Mouse (Mus musculus) MEL (cell line): ENCODE data around the gene RPS10-NUDT3. TPM values are rescaled to one million over a fixed set of nuclear protein-coding genes. Genes with fewer than 3 reads are reported as not detected.

Source experiments
- DNase-seq: peaks from one replicate; pipeline ENCODE4 v3.0.0; 2011; ENCODE audit warnings: low read depth, low spot score
- H3K27ac ChIP-seq: 2 replicates; pipeline ENCODE4 v1.5.1; 2012; ENCODE audit warnings: low read depth, mild to moderate bottlenecking, control low read depth, low read length, moderate library complexity; ENCODE audit not compliant: control insufficient read depth
- H3K27me3 ChIP-seq, 2 experiments: fragments of 150-350 bp in 1 of 2; sonication (generic) in 1 of 2; 2 replicates each; pipeline ENCODE4 v1.6.1; 2012; ENCODE audit warnings: low read length in 2 of 2, mild to moderate bottlenecking in 2 of 2, improper control_type of control experiment in 1 of 2, moderate library complexity in 1 of 2; ENCODE audit not compliant: insufficient read depth in 2 of 2, control insufficient read depth in 1 of 2
- H3K36me3 ChIP-seq, 2 experiments: 2 replicates each; pipeline ENCODE4 v1.6.1; 2012 to 2014; ENCODE audit warnings: low read length in 2 of 2, improper control_type of control experiment in 1 of 2, inconsistent platforms in 1 of 2, mild to moderate bottlenecking in 1 of 2; ENCODE audit not compliant: insufficient read depth in 2 of 2, control insufficient read depth in 1 of 2
- H3K4me1 ChIP-seq, 2 experiments: fragments of 150-350 bp in 1 of 2; sonication (generic) in 1 of 2; 2 replicates each; pipeline ENCODE4 v1.6.1; 2012; ENCODE audit warnings: low read length in 2 of 2, improper control_type of control experiment in 1 of 2, mild to moderate bottlenecking in 1 of 2; ENCODE audit not compliant: insufficient read depth in 2 of 2, control insufficient read depth in 1 of 2
- H3K4me3 ChIP-seq, 2 experiments: fragments of 150-350 bp in 1 of 2; sonication (generic) in 1 of 2; 2 replicates each; pipeline ENCODE4 v1.5.1; 2012; ENCODE audit warnings: low read depth in 2 of 2, low read length in 2 of 2, mild to moderate bottlenecking in 2 of 2, moderate library complexity in 2 of 2, control low read depth in 1 of 2, improper control_type of control experiment in 1 of 2; ENCODE audit not compliant: control insufficient read depth in 1 of 2, insufficient read depth in 1 of 2
- H3K79me2 ChIP-seq: 2 replicates; pipeline ENCODE4 v1.6.1; 2012; ENCODE audit warnings: mild to moderate bottlenecking, low read length, moderate library complexity; ENCODE audit not compliant: control insufficient read depth, poor library complexity, insufficient read depth
- H3K9ac ChIP-seq: 2 replicates; pipeline ENCODE4 v1.6.1; 2012; ENCODE audit warnings: low read depth, mild to moderate bottlenecking, control low read depth, low read length, moderate library complexity; ENCODE audit not compliant: control insufficient read depth, poor library complexity, severe bottlenecking
- H3K9me3 ChIP-seq: fragments of 150-350 bp; sonication (generic); replicated peaks from 2 replicates; pipeline ENCODE4 v1.6.1; 2012; ENCODE audit warnings: mild to moderate bottlenecking, low read length, improper control_type of control experiment, moderate library complexity; ENCODE audit not compliant: insufficient read depth
- BHLHE40 ChIP-seq: IDR thresholded peaks from 2 replicates; pipeline ENCODE4 v1.6.1; 2012; ENCODE audit warnings: low read depth, mild to moderate bottlenecking, inconsistent platforms, low read length, improper control_type of control experiment, borderline replicate concordance
- CTCF ChIP-seq, 3 experiments: IDR thresholded peaks in 2 of 3; conservative IDR thresholded peaks in 1 of 3; 2 replicates each; pipeline ENCODE4 v1.5.1; 2011 to 2012; ENCODE audit warnings: low read length in 3 of 3, low read depth in 2 of 3, mild to moderate bottlenecking in 2 of 3, improper control_type of control experiment in 1 of 3, inconsistent platforms in 1 of 3, mixed read lengths in 1 of 3, moderate library complexity in 1 of 3; ENCODE audit not compliant: control insufficient read depth in 1 of 3, insufficient read depth in 1 of 3, poor library complexity in 1 of 3, severe bottlenecking in 1 of 3
- EP300 ChIP-seq, 2 experiments: IDR thresholded peaks; 2 replicates each; pipeline ENCODE4 v1.6.1; 2011; ENCODE audit warnings: improper control_type of control experiment in 2 of 2, low read length in 2 of 2, low read depth in 1 of 2, mild to moderate bottlenecking in 1 of 2
- HCFC1 ChIP-seq: IDR thresholded peaks from 2 replicates; pipeline ENCODE4 v1.6.1; 2012; ENCODE audit warnings: low read depth, mild to moderate bottlenecking, inconsistent platforms, low read length, improper control_type of control experiment, moderate library complexity
- MAFK ChIP-seq: IDR thresholded peaks from 2 replicates; pipeline ENCODE4 v1.6.1; 2011; ENCODE audit warnings: low read depth, mild to moderate bottlenecking, low read length, improper control_type of control experiment, borderline replicate concordance
- MAZ ChIP-seq: IDR thresholded peaks from 2 replicates; pipeline ENCODE4 v1.6.1; 2012; ENCODE audit warnings: low read depth, mild to moderate bottlenecking, inconsistent platforms, low read length, improper control_type of control experiment
- MXI1 ChIP-seq: IDR thresholded peaks from 2 replicates; pipeline ENCODE4 v1.6.1; 2011; ENCODE audit warnings: mild to moderate bottlenecking, low read depth, low read length, improper control_type of control experiment
- MYB ChIP-seq: IDR thresholded peaks from 2 replicates; pipeline ENCODE4 v1.6.1; 2011; ENCODE audit warnings: mild to moderate bottlenecking, low read depth, low read length, improper control_type of control experiment
- NRF1 ChIP-seq: IDR thresholded peaks from 2 replicates; pipeline ENCODE4 v1.6.1; 2014; ENCODE audit warnings: low read depth, mild to moderate bottlenecking, inconsistent platforms, low read length, improper control_type of control experiment, moderate library complexity; ENCODE audit not compliant: poor library complexity, insufficient read depth, severe bottlenecking
- SIN3A ChIP-seq: IDR thresholded peaks from 2 replicates; pipeline ENCODE4 v1.6.1; 2012; ENCODE audit warnings: low read length, improper control_type of control experiment, inconsistent platforms
- SMC3 ChIP-seq: IDR thresholded peaks from 2 replicates; pipeline ENCODE4 v1.6.1; 2011; ENCODE audit warnings: low read depth, low read length, improper control_type of control experiment
- USF2 ChIP-seq, 2 experiments: IDR thresholded peaks; 2 replicates each; pipeline ENCODE4 v1.6.1; 2011 to 2012; ENCODE audit warnings: improper control_type of control experiment in 2 of 2, low read length in 2 of 2, borderline replicate concordance in 1 of 2, inconsistent platforms in 1 of 2, low read depth in 1 of 2, mild to moderate bottlenecking in 1 of 2; ENCODE audit not compliant: insufficient read depth in 1 of 2
- ZMIZ1 ChIP-seq: IDR thresholded peaks from 2 replicates; pipeline ENCODE4 v1.6.1; 2012; ENCODE audit warnings: low read depth, mild to moderate bottlenecking, inconsistent platforms, low read length, improper control_type of control experiment, moderate library complexity
- polyA plus RNA-seq, 2 experiments: library from polyadenylated mRNA; stranded (reverse) in 1 of 2; unstranded in 1 of 2; fragments of >175 nt in 1 of 2; fragments of >200 nt in 1 of 2; gene quantifications; 2 replicates each; pipeline versions ENCODE4 v1.2.1 to v1.2.4; 2012; ENCODE audit warnings: low replicate concordance in 2 of 2, low read depth in 1 of 2; ENCODE audit not compliant: insufficient read length in 2 of 2, insufficient read depth in 1 of 2, missing spikeins in 1 of 2
- total RNA-seq: library from RNA; depleted of rRNA; stranded (reverse); fragments of 300-350 nt; gene quantifications from 2 replicates; pipeline ENCODE4 v1.2.3, GENCODE M21; 2012

The RPS10-NUDT3 gene
- total and polyA plus RNA-seq, 3 experiments: 37.3 TPM; not detected in 2

DNA sequence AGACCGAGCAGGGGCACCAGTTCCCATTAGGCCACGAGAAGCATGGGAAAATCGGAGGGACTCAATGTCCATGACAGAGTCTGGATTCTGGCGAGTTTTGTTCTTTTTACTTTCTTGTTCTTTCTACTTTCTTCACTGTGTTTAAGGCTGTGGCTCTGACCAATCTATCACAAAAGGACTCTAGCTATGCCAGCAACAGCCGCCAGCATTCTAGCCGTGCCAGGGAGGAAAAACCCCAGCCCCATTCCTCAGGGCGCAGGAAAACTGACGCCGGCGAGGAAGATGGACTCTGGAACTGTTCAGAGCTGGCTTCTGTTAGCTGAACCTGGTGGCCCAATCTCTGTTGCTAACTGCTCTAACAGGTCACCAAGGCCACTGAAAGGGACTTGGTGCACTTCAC is 56.5 kb downstream of the RPS10-NUDT3 start:
- Histone ChIP-seq H3K9me3 (no peaks in the 10 kb centered on the region), H3K36me3 (peaks cover 7 to 8% of the 10 kb centered on the region in 2 experiments), H3K27me3 (no peaks in the 10 kb centered on the region), H3K79me2 (peaks cover 2% of the 10 kb centered on the region; the same call in 1 of the 2 replicates), H3K9ac (no peak overlapping the region), H3K4me3 (no peak overlapping the region), H3K4me1 (peaks cover 6 to 9% of the 10 kb centered on the region in 2 experiments; a peak in 3 of 4 replicates), H3K27ac (no peak overlapping the region)
- TF ChIP-seq MYB (no peak), SMC3 (no peak), BHLHE40 (no peak), SIN3A (no peak), NRF1 (no peak), MAFK (no peak), HCFC1 (no peak), ZMIZ1 (no peak), MAZ (no peak), MXI1 (no peak)
- no peak for DNase-seq

DNA sequence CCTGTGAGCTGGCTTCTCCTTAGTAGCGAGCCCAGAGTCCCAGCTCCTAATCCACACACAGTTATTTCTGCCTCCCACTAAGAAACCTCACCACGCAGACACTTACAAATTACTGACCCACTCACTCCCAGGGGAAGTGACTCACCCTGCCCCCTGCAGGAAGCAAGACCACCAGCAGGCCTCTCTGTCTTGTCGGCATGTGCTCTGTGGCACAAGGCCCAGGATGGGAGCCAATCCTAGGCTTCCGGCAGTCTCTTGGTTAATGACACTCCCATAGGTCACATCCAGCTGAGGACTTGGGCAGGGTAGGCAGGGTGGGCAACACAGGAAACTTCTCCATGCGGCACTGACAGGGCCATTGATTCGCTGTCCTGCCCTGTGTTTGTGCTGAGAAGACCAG is 57.6 kb downstream of the RPS10-NUDT3 start:
- Histone ChIP-seq H3K36me3 (peaks cover 0 to 6% of the 10 kb centered on the region in 2 experiments; a peak in 3 of 4 replicates), H3K4me3 (no peak overlapping the region), H3K9ac (no peak overlapping the region), H3K79me2 (peaks cover 2% of the 10 kb centered on the region; the same call in 1 of the 2 replicates), H3K27ac (no peak overlapping the region)
- DNase-seq: no peak
- TF ChIP-seq CTCF (IDR thresholded peaks at IDR 0.05 in 2 of 3, conservative IDR thresholded peaks at IDR 0.05 in 1 of 3; ENCODE audit: control insufficient read depth in 1 of 3, insufficient read depth in 1 of 3, low read depth in 2 of 3, low read length in 3 of 3, poor library complexity in 1 of 3, severe bottlenecking in 1 of 3) (peak in 2 of 3 experiments; percentile 16 to 19; a peak in 2 of 6 replicates), SMC3 (0 out of 2 replicates have a peak, but pooled peaks have one; percentile 16), EP300 (IDR thresholded peaks at IDR 0.05; ENCODE audit: low read depth in 1 of 2, low read length in 2 of 2) (no peak)
- TF ChIP-seq, all 39 proteins: peak for 2
- Histone ChIP-seq H3K27me3 (no peaks in the 10 kb centered on the region), H3K4me1 (peaks cover 0 to under 1% of the 10 kb centered on the region in 2 experiments; a peak in 1 of 4 replicates), H3K9me3 (no peaks in the 10 kb centered on the region)

DNA sequence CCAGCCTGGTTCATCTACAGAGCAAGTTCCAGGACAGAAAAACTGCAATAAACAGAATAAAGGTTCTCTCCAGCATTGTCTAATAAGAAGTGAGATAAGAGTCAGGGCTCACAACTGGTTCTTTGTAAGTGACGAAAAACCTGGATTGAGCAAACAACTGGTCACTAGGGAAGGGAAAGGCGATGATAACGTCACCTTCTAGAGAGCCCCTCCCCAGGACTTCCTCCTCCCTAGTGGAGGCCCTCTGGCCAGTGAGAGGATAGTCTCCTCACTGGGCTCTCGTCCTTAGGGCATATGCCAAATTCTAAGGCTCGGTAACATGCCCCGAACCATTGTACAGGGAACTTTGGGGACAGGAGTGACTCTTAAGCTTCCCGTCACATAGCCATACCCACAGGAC is 59.0 kb downstream of the RPS10-NUDT3 start:
- DNase-seq: no peak
- TF ChIP-seq USF2 (IDR thresholded peaks at IDR 0.05; ENCODE audit: borderline replicate concordance in 1 of 2, insufficient read depth in 1 of 2, low read depth in 1 of 2, low read length in 2 of 2) (no peak), SMC3 (no peak)
- TF ChIP-seq, all 39 proteins: peak for 0
- H3K79me2 ChIP-seq: no peaks in the 10 kb centered on the region
- H3K9ac ChIP-seq: no peak overlapping the region
- H3K27ac ChIP-seq: no peak overlapping the region
- H3K4me3 ChIP-seq: no peak overlapping the region
- H3K4me1 ChIP-seq: no peaks in the 10 kb centered on the region
- no peaks in the 10 kb centered on the region for H3K9me3 ChIP-seq
- H3K36me3 ChIP-seq: no peaks in the 10 kb centered on the region; a peak in 1 of 4 replicates
- H3K27me3 ChIP-seq: no peaks in the 10 kb centered on the region
